Mouse (Mus musculus) liver, postnatal 0 days (tissue): ENCODE results near the gene Pmm1.

ENCODE experiments used
- CTCF ChIP-seq: sonication (generic); IDR thresholded peaks from 2 replicates; pipeline ENCODE4 v1.5.1; 2016; ENCODE audit warnings: antibody characterized with exemption, low read depth
- EP300 ChIP-seq: IDR thresholded peaks from 2 replicates; pipeline ENCODE4 v1.6.1; 2016; ENCODE audit warnings: antibody characterized with exemption, low read depth, mild to moderate bottlenecking

DNA sequence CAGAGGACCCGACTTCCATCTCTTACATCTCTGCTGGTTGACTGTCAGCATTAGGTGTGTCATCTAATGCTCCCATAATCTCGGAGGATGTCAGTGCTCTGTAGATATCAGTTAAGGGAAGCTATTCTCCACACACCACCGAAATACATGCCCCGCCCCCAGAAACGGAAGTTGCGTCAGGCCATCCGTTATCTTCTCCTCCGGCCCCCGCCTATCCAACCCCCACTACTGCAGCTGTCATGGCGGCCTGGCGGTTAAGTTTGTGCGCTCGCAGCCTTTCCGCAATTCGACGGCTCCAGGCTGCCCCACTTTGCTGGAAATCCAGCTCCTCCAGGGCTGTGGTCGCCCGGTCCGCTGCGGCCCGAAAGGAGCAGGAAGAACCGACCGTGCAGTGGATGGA lies 19.6 kb upstream of the Pmm1 start, which contains the start of gene 1700029P11Rik:
- TF ChIP-seq CTCF (no peak), EP300 (no peak)
